Mouse (Mus musculus) skeletal muscle tissue, postnatal 0 days (tissue): ENCODE data around the gene Tas2r136. TPM values are rescaled to one million over a fixed set of nuclear protein-coding genes. Genes with fewer than 3 reads are reported as not detected.

Experiments used
- polyA plus RNA-seq: library from polyadenylated mRNA; unstranded; fragments of >200 nt; fragmentation: Nextera tagmentation; extraction: Ambion mirVana; gene quantifications from 2 replicates; pipeline ENCODE4 v1.2.1, GENCODE M21; 2015

The Tas2r136 gene
- polyA plus RNA-seq = not detected in 2 replicates

GRCm38 (mm10) chr6:132778062-132778461 is at the start of gene Tas2r136:
TSS of gene Tas2r136 (minus strand) at chr6:132778162.

GRCm38 (mm10) chr6:132802518-132802917 is 24.6 kb upstream of the Tas2r136 start, which contains the start of gene Tas2r117:
TSS of gene Tas2r117 (plus strand) at chr6:132802818.

GRCm38 (mm10) chr6:132761831-132762230 is 16.1 kb downstream of the Tas2r136 start, which contains the start of gene Tas2r102:
TSS of gene Tas2r102 (plus strand) at chr6:132762131.

GRCm38 (mm10) chr6:132754430-132754829 is 23.5 kb downstream of the Tas2r136 start, which contains the start of gene Tas2r124:
TSS of gene Tas2r124 (plus strand) at chr6:132754730.

GRCm38 (mm10) chr6:132737935-132738334 is 40.0 kb downstream of the Tas2r136 start, which contains the start of gene Tas2r115:
TSS of gene Tas2r115 (minus strand) at chr6:132738035.

Other genes with a start within 250 kb of the Tas2r136 start
- not detected in 2 replicates for gene Prh1, start 208.4 kb downstream of the Tas2r136 start, polyA plus RNA-seq
- gene Prp2, start 182.2 kb downstream of the Tas2r136 start, polyA plus RNA-seq = not detected in 2 replicates
- gene A630073D07Rik, start 126.6 kb downstream of the Tas2r136 start, polyA plus RNA-seq = not detected in 2 replicates
- not detected in 2 replicates for gene Tas2r120, start 121.2 kb downstream of the Tas2r136 start, polyA plus RNA-seq
- gene Tas2r121, start 77.2 kb downstream of the Tas2r136 start, polyA plus RNA-seq = not detected in 2 replicates
- not detected in 2 replicates for gene Tas2r122, start 66.2 kb downstream of the Tas2r136 start, polyA plus RNA-seq
- gene Tas2r115, start 40.1 kb downstream of the Tas2r136 start, polyA plus RNA-seq = not detected in 2 replicates
- gene Tas2r124, start 23.4 kb downstream of the Tas2r136 start, polyA plus RNA-seq = not detected in 2 replicates
- gene Tas2r102, start 16.0 kb downstream of the Tas2r136 start, polyA plus RNA-seq = not detected in 2 replicates
- not detected in 2 replicates for gene Tas2r117, start 24.7 kb upstream of the Tas2r136 start, polyA plus RNA-seq
- gene Tas2r123, start 69.0 kb upstream of the Tas2r136 start, polyA plus RNA-seq = not detected in 2 replicates
- not detected in 2 replicates for gene Tas2r116, start 77.3 kb upstream of the Tas2r136 start, polyA plus RNA-seq
- not detected in 2 replicates for gene Tas2r110, start 89.8 kb upstream of the Tas2r136 start, polyA plus RNA-seq
- not detected in 2 replicates for gene Tas2r113, start 114.8 kb upstream of the Tas2r136 start, polyA plus RNA-seq
- not detected in 2 replicates for gene Tas2r125, start 131.5 kb upstream of the Tas2r136 start, polyA plus RNA-seq
- not detected in 2 replicates for gene Tas2r129, start 172.9 kb upstream of the Tas2r136 start, polyA plus RNA-seq
- gene Tas2r131, start 179.8 kb upstream of the Tas2r136 start, polyA plus RNA-seq = not detected in 2 replicates
- gene Tas2r109, start 202.8 kb upstream of the Tas2r136 start, polyA plus RNA-seq = not detected in 2 replicates